Mouse (Mus musculus) small intestine, adult 2 months (tissue): ENCODE measurements around the gene Tnfrsf4.

ENCODE experiments used
- CTCF ChIP-seq: fragments of 200-500 bp; IDR thresholded peaks from 2 replicates; pipeline ENCODE4 v1.5.1; 2012; ENCODE audit warnings: low read depth, mild to moderate bottlenecking, control low read depth, inconsistent platforms, low read length, moderate library complexity, mixed read lengths; ENCODE audit not compliant: insufficient replicate concordance, insufficient read length; ENCODE audit errors: extremely low read depth
- POLR2A ChIP-seq: fragments of 200-500 bp; IDR thresholded peaks from 2 replicates; pipeline ENCODE4 v1.6.1; 2012; ENCODE audit warnings: low read depth, mild to moderate bottlenecking, control low read depth, inconsistent platforms, low read length, moderate library complexity

- TF ChIP-seq CTCF (no peak), POLR2A (no peak; the same call in 1 of the 2 replicates)
Measured at GRCm38 (mm10) chr4:156031593-156032391, 18.1 kb downstream of the Tnfrsf4 start.
